Mouse (Mus musculus): ENCODE measurements around the gene AY761184. TPM values are rescaled to one million over a fixed set of nuclear protein-coding genes. Genes with fewer than 3 reads are reported as not detected.
"Not testable (repeated sequence)": the region's sequence is repeated elsewhere in the genome, so short reads cannot be mapped to it uniquely, and the experiment has no call there.

AY761184 gene
- total RNA-seq (2014; rRNA removed) (not detected in 2 replicates), polyA plus RNA-seq (2012; rRNA removed) (not detected in 2 replicates)

DNA sequence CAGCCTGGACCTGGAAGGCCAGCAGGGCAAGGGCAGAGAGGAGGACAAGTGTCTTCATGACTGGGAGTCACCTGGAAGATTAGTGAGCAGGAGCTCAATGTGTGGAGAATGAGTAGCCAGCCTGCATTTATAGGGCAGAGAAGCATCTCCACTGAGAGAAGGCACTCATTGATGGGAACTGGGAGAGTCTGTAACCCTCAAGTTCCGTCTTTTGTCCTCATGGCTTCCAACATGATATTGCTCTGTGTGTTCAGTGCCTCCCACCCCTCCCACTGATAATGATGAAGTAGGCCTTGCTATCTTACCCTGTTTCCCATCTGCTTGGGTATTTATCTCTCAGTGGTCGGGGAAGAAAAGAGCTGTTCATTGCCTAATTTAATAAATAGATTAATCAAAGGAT is at the start of gene AY761184:
Gene AY761184, minus strand, starts transcription at position 101 of the 400 bp plus-strand sequence.
- H3K27ac ChIP-seq (replicated peaks; ENCODE audit: insufficient read depth, low read depth, low read length); H3K79me2 ChIP-seq (ENCODE audit: control insufficient read depth, insufficient read depth, low read length); H3K4me3 ChIP-seq (ENCODE audit: insufficient read depth, low read depth, low read length); H3K9ac ChIP-seq (ENCODE audit: low read depth, low read length); H3K27me3 ChIP-seq (ENCODE audit: control insufficient read depth, insufficient read depth, low read length); DNase-seq (ENCODE audit: extremely low read depth, low read depth, low spot score); H3K36me3 ChIP-seq (ENCODE audit: control insufficient read depth, insufficient read depth, low read length); H3K4me1 ChIP-seq (ENCODE audit: control insufficient read depth, insufficient read depth, low read length): not testable (repeated sequence)
- WGBS = 66% methylated on average over 2 of the region's 2 CpGs

DNA sequence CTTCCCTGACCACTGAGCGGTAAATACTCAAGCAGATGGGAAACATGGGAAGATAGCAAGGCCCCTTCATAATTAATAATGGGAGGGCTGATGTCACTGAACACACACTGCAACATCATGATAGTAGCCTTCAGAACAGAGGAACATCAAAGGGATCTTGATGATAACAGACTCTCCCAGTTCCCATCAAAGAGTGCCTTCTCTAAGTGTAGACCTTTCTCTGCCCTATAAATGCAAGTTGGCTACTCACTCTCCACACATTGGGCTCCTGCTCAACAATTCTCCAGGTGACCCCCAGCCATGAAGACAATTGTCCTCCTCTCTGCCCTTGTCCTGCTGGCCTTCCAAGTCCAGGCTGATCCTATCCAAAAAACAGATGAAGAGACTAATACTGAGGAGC is 37.9 kb downstream of the AY761184 start, which contains the start of gene Defa34:
Gene Defa34, plus strand, starts transcription at position 301 of the 400 bp plus-strand sequence.
- H3K79me2 ChIP-seq (ENCODE audit: control insufficient read depth, insufficient read depth, low read length) = not testable (repeated sequence)

DNA sequence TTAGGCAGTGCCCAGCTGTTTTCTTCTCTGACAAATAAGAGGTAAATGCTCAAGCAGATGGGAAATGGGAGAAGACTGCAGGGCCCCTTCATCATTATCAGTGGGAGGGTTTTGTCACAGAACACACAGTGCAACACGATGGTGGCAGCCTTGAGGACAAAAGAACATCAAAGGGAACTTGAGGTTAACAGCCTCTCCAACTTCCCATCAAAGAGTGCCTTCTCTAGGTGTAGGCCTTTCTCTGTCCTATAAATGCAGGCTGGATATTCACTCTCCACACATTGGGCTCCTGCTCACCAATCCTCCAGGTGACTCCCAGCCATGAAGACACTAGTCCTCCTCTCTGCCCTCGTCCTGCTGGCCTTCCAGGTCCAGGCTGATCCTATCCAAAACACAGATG is 48.0 kb downstream of the AY761184 start, which contains the start of gene Defa17:
Gene Defa17, plus strand, starts transcription at position 301 of the 400 bp plus-strand sequence.
- not testable (repeated sequence) for H3K4me3 ChIP-seq (ENCODE audit: insufficient read depth, low read depth, low read length); H3K9ac ChIP-seq (ENCODE audit: low read depth, low read length); H3K36me3 ChIP-seq (ENCODE audit: control insufficient read depth, insufficient read depth, low read length); DNase-seq (ENCODE audit: extremely low read depth, low read depth, low spot score); H3K27ac ChIP-seq (replicated peaks; ENCODE audit: insufficient read depth, low read depth, low read length); H3K4me1 ChIP-seq (ENCODE audit: control insufficient read depth, insufficient read depth, low read length); H3K27me3 ChIP-seq (ENCODE audit: control insufficient read depth, insufficient read depth, low read length); H3K79me2 ChIP-seq (ENCODE audit: control insufficient read depth, insufficient read depth, low read length)
- WGBS = no CpG with 5 or more reads among the region's 2 CpGs

More for the DNA sequence above, 37.9 kb downstream of the AY761184 start, which contains the start of gene Defa34:
- H3K4me1 ChIP-seq (ENCODE audit: control insufficient read depth, insufficient read depth, low read length); H3K36me3 ChIP-seq (ENCODE audit: control insufficient read depth, insufficient read depth, low read length); H3K27ac ChIP-seq (replicated peaks; ENCODE audit: insufficient read depth, low read depth, low read length); H3K4me3 ChIP-seq (ENCODE audit: insufficient read depth, low read depth, low read length); H3K27me3 ChIP-seq (ENCODE audit: control insufficient read depth, insufficient read depth, low read length); DNase-seq (ENCODE audit: extremely low read depth, low read depth, low spot score); H3K9ac ChIP-seq (ENCODE audit: low read depth, low read length): not testable (repeated sequence)
- 71% methylated on average over 1 of the region's 1 CpGs for WGBS

Other genes starting within 250 kb of the AY761184 start
- gene Gm7849, start 247.1 kb downstream of the AY761184 start, total RNA-seq (2014; rRNA removed) = not detected in 2 replicates
- not detected in 2 replicates for gene Gm7849, start 247.1 kb downstream of the AY761184 start, polyA plus RNA-seq (2012; rRNA removed)
- gene Defa20, start 194.4 kb downstream of the AY761184 start, total RNA-seq (2014; rRNA removed) = not detected in 2 replicates
- gene Defa20, start 194.4 kb downstream of the AY761184 start, polyA plus RNA-seq (2012; rRNA removed) = not detected in 2 replicates
- not detected in 2 replicates for gene Defa32, start 174.6 kb downstream of the AY761184 start, total RNA-seq (2014; rRNA removed)
- gene Defa32, start 174.6 kb downstream of the AY761184 start, polyA plus RNA-seq (2012; rRNA removed) = not detected in 2 replicates
- gene Defa37, start 138.3 kb downstream of the AY761184 start, total RNA-seq (2014; rRNA removed) = not detected in 2 replicates
- not detected in 2 replicates for gene Defa37, start 138.3 kb downstream of the AY761184 start, polyA plus RNA-seq (2012; rRNA removed)
- not detected in 2 replicates for gene Defa28, start 120.6 kb downstream of the AY761184 start, total RNA-seq (2014; rRNA removed)
- not detected in 2 replicates for gene Defa28, start 120.6 kb downstream of the AY761184 start, polyA plus RNA-seq (2012; rRNA removed)
- gene Gm7861, start 109.1 kb downstream of the AY761184 start, total RNA-seq (2014; rRNA removed) = not detected in 2 replicates
- not detected in 2 replicates for gene Gm7861, start 109.1 kb downstream of the AY761184 start, polyA plus RNA-seq (2012; rRNA removed)
- gene Defa26, start 85.5 kb downstream of the AY761184 start, total RNA-seq (2014; rRNA removed) = not detected in 2 replicates
- not detected in 2 replicates for gene Defa26, start 85.5 kb downstream of the AY761184 start, polyA plus RNA-seq (2012; rRNA removed)
- not detected in 2 replicates for gene Defa17, start 47.9 kb downstream of the AY761184 start, total RNA-seq (2014; rRNA removed)
- not detected in 2 replicates for gene Defa17, start 47.9 kb downstream of the AY761184 start, polyA plus RNA-seq (2012; rRNA removed)
- not detected in 2 replicates for gene Defa34, start 37.8 kb downstream of the AY761184 start, total RNA-seq (2014; rRNA removed)
- gene Defa34, start 37.8 kb downstream of the AY761184 start, polyA plus RNA-seq (2012; rRNA removed) = not detected in 2 replicates
- not detected in 2 replicates for gene Defa24, start 30.8 kb upstream of the AY761184 start, total RNA-seq (2014; rRNA removed)
- not detected in 2 replicates for gene Defa24, start 30.8 kb upstream of the AY761184 start, polyA plus RNA-seq (2012; rRNA removed)
- gene Defb50, start 119.9 kb upstream of the AY761184 start, total RNA-seq (2014; rRNA removed) = not detected in 2 replicates
- not detected in 2 replicates for gene Defb50, start 119.9 kb upstream of the AY761184 start, polyA plus RNA-seq (2012; rRNA removed)
- not detected in 2 replicates for gene Defb2, start 136.3 kb upstream of the AY761184 start, total RNA-seq (2014; rRNA removed)
- gene Defb2, start 136.3 kb upstream of the AY761184 start, polyA plus RNA-seq (2012; rRNA removed) = not detected in 2 replicates
- not detected in 2 replicates for gene Defb10, start 155.3 kb upstream of the AY761184 start, total RNA-seq (2014; rRNA removed)
- not detected in 2 replicates for gene Defb10, start 155.3 kb upstream of the AY761184 start, polyA plus RNA-seq (2012; rRNA removed)
- gene Defb9, start 181.8 kb upstream of the AY761184 start, total RNA-seq (2014; rRNA removed) = not detected in 2 replicates
- gene Defb9, start 181.8 kb upstream of the AY761184 start, polyA plus RNA-seq (2012; rRNA removed) = not detected in 2 replicates
- gene Defb11, start 202.8 kb upstream of the AY761184 start, total RNA-seq (2014; rRNA removed) = not detected in 2 replicates
- not detected in 2 replicates for gene Defb11, start 202.8 kb upstream of the AY761184 start, polyA plus RNA-seq (2012; rRNA removed)
- gene Defb15, start 229.1 kb upstream of the AY761184 start, total RNA-seq (2014; rRNA removed) = not detected in 2 replicates
- not detected in 2 replicates for gene Defb15, start 229.1 kb upstream of the AY761184 start, polyA plus RNA-seq (2012; rRNA removed)
- gene Defb35, start 234.7 kb upstream of the AY761184 start, total RNA-seq (2014; rRNA removed) = not detected in 2 replicates
- gene Defb35, start 234.7 kb upstream of the AY761184 start, polyA plus RNA-seq (2012; rRNA removed) = not detected in 2 replicates
- not detected in 2 replicates for gene Defb13, start 243.1 kb upstream of the AY761184 start, total RNA-seq (2014; rRNA removed)
- gene Defb13, start 243.1 kb upstream of the AY761184 start, polyA plus RNA-seq (2012; rRNA removed) = not detected in 2 replicates